Mouse (Mus musculus): Measurements from ENCODE around the gene Zfp276. TPM values are rescaled to one million over a fixed set of nuclear protein-coding genes. Genes with fewer than 3 reads are reported as not detected.
A peak's percentile ranks its signal among the peaks of the same experiment; 100 is the strongest.

Zfp276 gene
- polyA plus RNA-seq, 1 experiment from 2014 or later = 15.5 TPM

DNA sequence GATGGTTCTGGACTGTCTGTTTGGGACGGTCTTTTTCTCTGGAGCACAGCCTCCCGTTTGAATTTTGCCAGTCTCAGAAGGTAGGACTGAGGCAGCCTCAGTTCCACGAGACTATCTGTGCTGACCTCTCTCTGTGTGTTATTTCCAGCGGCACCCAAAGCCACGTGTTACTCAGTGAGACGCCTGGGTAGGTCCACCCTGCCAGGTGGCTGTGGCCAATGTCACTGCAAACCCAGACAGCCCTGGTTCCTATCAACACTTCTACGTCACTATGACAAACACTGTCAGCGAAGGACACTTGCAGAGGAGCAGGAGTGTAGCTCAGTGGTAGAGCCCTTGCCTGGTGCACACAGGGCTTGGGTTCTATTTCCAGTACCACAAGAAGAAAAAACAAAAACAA lies 37.7 kb downstream of the Zfp276 start:
- no peaks in the 10 kb centered on the region for H3K27me3 ChIP-seq (ENCODE audit: control insufficient read depth, insufficient read depth, low read length)
- 0 out of 2 replicates have a peak overlapping the region, but pooled peaks have one; percentile 0 for H3K4me2 ChIP-seq (ENCODE audit: low read length)
- H3K27ac ChIP-seq (replicated peaks in 1 of 2; ENCODE audit: control insufficient read depth in 1 of 2, insufficient read depth in 1 of 2, low read depth in 2 of 2, low read length in 2 of 2) = 0 out of 4 replicates have a peak overlapping the region, but pooled peaks of 1 of the 2 experiments have one; percentile 35
- H3K4me3 ChIP-seq (ENCODE audit: control insufficient read depth in 1 of 2, insufficient read depth in 1 of 2, low read depth in 1 of 2, low read length in 2 of 2) = no peak overlapping the region
- ATAC-seq (ENCODE audit: insufficient number of reproducible peaks, insufficient read depth, low FRiP score, low read depth) = peak; percentile 65; the same call in 1 of the 2 replicates
- H3K36me3 ChIP-seq (ENCODE audit: control insufficient read depth, insufficient read depth, low read length) = peaks cover 64% of the 10 kb centered on the region
- H3K9me3 ChIP-seq (ENCODE audit: control insufficient read depth, low read length) = no peaks in the 10 kb centered on the region
- 29% methylated on average over 8 of the region's 8 CpGs for WGBS
- peaks cover 2 to 7% of the 10 kb centered on the region in 2 experiments; a peak in 2 of 4 replicates for H3K4me1 ChIP-seq (ENCODE audit: control insufficient read depth in 2 of 2, insufficient read depth in 2 of 2, low read length in 2 of 2)
- H3K9ac ChIP-seq (ENCODE audit: low read length) = no peak overlapping the region

- Histone ChIP-seq H3K9me3 (ENCODE audit: control insufficient read depth, low read length) (no peaks in the 10 kb centered on the region), H3K4me2 (ENCODE audit: low read length) (no peak overlapping the region), H3K9ac (ENCODE audit: low read length) (no peak overlapping the region), H3K27ac (replicated peaks in 1 of 2; ENCODE audit: control insufficient read depth in 1 of 2, insufficient read depth in 1 of 2, low read depth in 2 of 2, low read length in 2 of 2) (no peak overlapping the region), H3K4me3 (ENCODE audit: control insufficient read depth in 1 of 2, insufficient read depth in 1 of 2, low read depth in 1 of 2, low read length in 2 of 2) (no peak overlapping the region), H3K27me3 (ENCODE audit: control insufficient read depth, insufficient read depth, low read length) (no peaks in the 10 kb centered on the region), H3K36me3 (ENCODE audit: control insufficient read depth, insufficient read depth, low read length) (peaks cover 60% of the 10 kb centered on the region), H3K4me1 (ENCODE audit: control insufficient read depth in 2 of 2, insufficient read depth in 2 of 2, low read length in 2 of 2) (peaks cover 2 to 7% of the 10 kb centered on the region in 2 experiments; a peak in 2 of 4 replicates)
- WGBS = 84% methylated on average over 3 of the region's 3 CpGs
- ATAC-seq (ENCODE audit: insufficient number of reproducible peaks, insufficient read depth, low FRiP score, low read depth) = no peak
Observed at GRCm38 (mm10) chr8:123292281-123292680, 38.3 kb downstream of the Zfp276 start.

- 89% methylated on average over 2 of the region's 2 CpGs for WGBS
- ATAC-seq (ENCODE audit: insufficient number of reproducible peaks, insufficient read depth, low FRiP score, low read depth) = no peak
Observed at GRCm38 (mm10) chr8:123292785-123293184, 38.8 kb downstream of the Zfp276 start.

DNA sequence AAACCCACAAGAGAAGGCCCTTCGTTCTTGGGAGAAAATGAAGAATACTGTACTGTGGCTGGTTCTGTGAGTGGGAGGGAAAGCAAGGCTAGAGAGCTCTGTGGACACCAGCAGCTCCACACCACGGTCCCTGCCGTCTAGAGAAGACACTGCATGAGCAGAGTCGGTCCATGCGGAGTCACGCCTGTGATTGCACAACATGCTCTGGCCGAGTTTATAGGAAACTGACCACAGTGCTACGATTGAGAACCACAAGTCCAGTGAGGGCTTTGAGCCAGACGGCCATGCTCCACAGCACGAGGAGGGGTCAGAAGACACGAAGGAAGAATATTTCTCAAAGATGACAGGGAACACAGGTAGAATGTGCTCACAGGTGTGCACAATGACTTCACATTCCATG lies 44.3 kb downstream of the Zfp276 start:
- WGBS = 94% methylated on average over 11 of the region's 11 CpGs
- Histone ChIP-seq H3K9me3 (ENCODE audit: control insufficient read depth, low read length) (no peaks in the 10 kb centered on the region), H3K9ac (ENCODE audit: low read length) (no peak overlapping the region), H3K36me3 (ENCODE audit: control insufficient read depth, insufficient read depth, low read length) (peaks cover 52% of the 10 kb centered on the region), H3K4me2 (ENCODE audit: low read length) (no peak overlapping the region), H3K27ac (replicated peaks in 1 of 2; ENCODE audit: control insufficient read depth in 1 of 2, insufficient read depth in 1 of 2, low read depth in 2 of 2, low read length in 2 of 2) (no peak overlapping the region), H3K4me3 (ENCODE audit: control insufficient read depth in 1 of 2, insufficient read depth in 1 of 2, low read depth in 1 of 2, low read length in 2 of 2) (no peak overlapping the region), H3K27me3 (ENCODE audit: control insufficient read depth, insufficient read depth, low read length) (no peaks in the 10 kb centered on the region), H3K4me1 (ENCODE audit: control insufficient read depth in 2 of 2, insufficient read depth in 2 of 2, low read length in 2 of 2) (no peaks in the 10 kb centered on the region)
- no peak for ATAC-seq (ENCODE audit: insufficient number of reproducible peaks, insufficient read depth, low FRiP score, low read depth)

More at GRCm38 (mm10) chr8:123292785-123293184, 38.8 kb downstream of the Zfp276 start:
- Histone ChIP-seq H3K4me1 (ENCODE audit: control insufficient read depth in 2 of 2, insufficient read depth in 2 of 2, low read length in 2 of 2) (peaks cover 2 to 7% of the 10 kb centered on the region in 2 experiments; a peak in 2 of 4 replicates), H3K36me3 (ENCODE audit: control insufficient read depth, insufficient read depth, low read length) (peaks cover 59% of the 10 kb centered on the region), H3K4me2 (ENCODE audit: low read length) (no peak overlapping the region), H3K9ac (ENCODE audit: low read length) (no peak overlapping the region), H3K9me3 (ENCODE audit: control insufficient read depth, low read length) (no peaks in the 10 kb centered on the region), H3K4me3 (ENCODE audit: control insufficient read depth in 1 of 2, insufficient read depth in 1 of 2, low read depth in 1 of 2, low read length in 2 of 2) (no peak overlapping the region), H3K27ac (replicated peaks in 1 of 2; ENCODE audit: control insufficient read depth in 1 of 2, insufficient read depth in 1 of 2, low read depth in 2 of 2, low read length in 2 of 2) (no peak overlapping the region), H3K27me3 (ENCODE audit: control insufficient read depth, insufficient read depth, low read length) (no peaks in the 10 kb centered on the region)

DNA sequence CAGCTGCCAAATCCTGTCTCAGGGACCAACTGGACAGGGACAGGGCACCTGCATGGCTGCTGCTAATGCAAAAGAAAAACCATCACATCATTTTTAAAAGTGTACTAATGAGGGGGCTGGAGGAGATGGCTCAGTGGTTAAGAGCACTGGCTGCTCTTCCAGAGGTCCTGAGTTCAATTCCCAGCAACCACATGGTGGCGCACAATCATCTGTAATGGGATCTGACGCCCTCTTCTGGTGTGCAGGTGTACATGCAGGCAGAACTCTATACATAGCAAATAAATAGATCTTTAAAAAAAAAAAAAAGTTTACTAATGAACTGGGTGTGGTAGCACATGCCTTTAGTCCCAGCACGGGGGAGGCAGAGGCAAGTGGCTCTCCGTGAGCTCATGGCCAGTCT lies 54.7 kb downstream of the Zfp276 start:
- Histone ChIP-seq H3K4me3 (ENCODE audit: control insufficient read depth in 1 of 2, insufficient read depth in 1 of 2, low read depth in 1 of 2, low read length in 2 of 2) (no peak overlapping the region), H3K36me3 (ENCODE audit: control insufficient read depth, insufficient read depth, low read length) (peaks cover 38% of the 10 kb centered on the region), H3K27me3 (ENCODE audit: control insufficient read depth, insufficient read depth, low read length) (no peaks in the 10 kb centered on the region), H3K9ac (ENCODE audit: low read length) (no peak overlapping the region), H3K9me3 (ENCODE audit: control insufficient read depth, low read length) (no peaks in the 10 kb centered on the region), H3K4me2 (ENCODE audit: low read length) (no peak overlapping the region), H3K4me1 (ENCODE audit: control insufficient read depth in 2 of 2, insufficient read depth in 2 of 2, low read length in 2 of 2) (no peaks in the 10 kb centered on the region), H3K27ac (replicated peaks in 1 of 2; ENCODE audit: control insufficient read depth in 1 of 2, insufficient read depth in 1 of 2, low read depth in 2 of 2, low read length in 2 of 2) (no peak overlapping the region)
- no peak for ATAC-seq (ENCODE audit: insufficient number of reproducible peaks, insufficient read depth, low FRiP score, low read depth)
- WGBS = 58% methylated on average over 4 of the region's 4 CpGs

DNA sequence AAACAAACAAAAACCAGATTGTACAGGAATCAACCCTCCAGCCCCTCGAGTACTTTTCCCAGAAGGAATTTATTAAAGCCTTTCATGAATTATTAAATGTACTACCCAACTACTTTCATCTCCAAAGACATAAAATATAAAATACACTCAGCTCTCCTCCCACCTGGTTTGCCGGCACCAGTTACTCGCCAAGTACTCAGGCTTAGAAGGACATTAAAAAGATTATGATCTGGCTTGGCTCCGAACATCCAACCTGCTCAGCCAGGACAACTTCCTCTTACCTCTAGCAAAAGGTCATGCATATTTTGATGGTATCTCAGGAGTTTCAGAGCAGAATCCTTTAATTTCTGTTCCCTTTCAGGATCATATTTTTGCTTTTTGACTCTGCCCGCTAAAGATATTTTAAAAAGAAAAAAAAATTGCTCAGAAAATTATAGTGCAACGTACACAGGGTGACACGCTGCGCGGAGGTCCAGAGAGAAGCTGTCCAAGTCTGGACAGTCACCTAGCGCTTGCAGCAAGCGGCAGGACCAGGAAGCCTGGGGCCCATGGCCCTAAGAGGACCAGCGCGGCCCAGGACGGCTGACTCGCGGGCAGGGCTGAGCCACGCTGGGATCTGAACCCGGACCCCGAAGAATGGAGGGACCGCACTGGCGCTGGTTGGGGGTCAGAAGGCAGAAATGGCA lies 63.9 kb downstream of the Zfp276 start:
- Histone ChIP-seq H3K9ac (ENCODE audit: low read length) (peak overlapping the region; percentile 80), H3K4me2 (ENCODE audit: low read length) (peak overlapping the region; percentile 81), H3K4me1 (ENCODE audit: control insufficient read depth in 2 of 2, insufficient read depth in 2 of 2, low read length in 2 of 2) (peaks cover 0 to 14% of the 10 kb centered on the region in 2 experiments; a peak in 3 of 4 replicates), H3K27ac (replicated peaks in 1 of 2; ENCODE audit: control insufficient read depth in 1 of 2, insufficient read depth in 1 of 2, low read depth in 2 of 2, low read length in 2 of 2) (no peak overlapping the region), H3K9me3 (ENCODE audit: control insufficient read depth, low read length) (no peaks in the 10 kb centered on the region), H3K27me3 (ENCODE audit: control insufficient read depth, insufficient read depth, low read length) (no peaks in the 10 kb centered on the region), H3K36me3 (ENCODE audit: control insufficient read depth, insufficient read depth, low read length) (no peaks in the 10 kb centered on the region), H3K4me3 (ENCODE audit: control insufficient read depth in 1 of 2, insufficient read depth in 1 of 2, low read depth in 1 of 2, low read length in 2 of 2) (peak overlapping the region; percentile 59 to 76)
- WGBS = 4% methylated on average over 21 of the region's 21 CpGs
- ATAC-seq (ENCODE audit: insufficient number of reproducible peaks, insufficient read depth, low FRiP score, low read depth) = peak; percentile 56; the same call in 1 of the 2 replicates

DNA sequence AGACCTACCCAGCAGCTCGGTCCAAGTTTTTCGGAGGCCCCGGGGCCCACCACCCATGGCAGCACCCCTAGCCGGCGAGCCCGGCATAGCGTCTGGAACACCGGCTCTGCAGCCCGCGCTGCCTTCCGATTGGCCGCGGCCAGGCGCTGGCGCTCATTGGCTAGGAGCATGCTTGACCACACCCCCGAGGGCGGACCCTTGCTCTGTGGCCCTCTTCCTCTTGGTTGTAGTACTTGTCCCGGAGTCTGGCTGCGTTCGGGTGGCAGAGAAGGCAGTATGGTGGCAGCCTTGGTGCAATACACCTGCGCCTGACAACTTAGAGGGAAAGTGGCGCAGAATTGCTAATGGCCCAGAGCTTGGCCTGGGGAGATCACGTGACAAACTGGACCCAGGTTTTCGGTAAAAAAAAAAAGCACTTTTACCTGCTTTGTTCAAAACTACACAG lies 64.5 kb downstream of the Zfp276 start, which contains the start of gene Fanca:
Gene Fanca (minus strand): TSS at position 110 of the 445 bp plus-strand sequence.
- ATAC-seq (ENCODE audit: insufficient number of reproducible peaks, insufficient read depth, low FRiP score, low read depth) = peak; percentile 94
- Histone ChIP-seq H3K9ac (ENCODE audit: low read length) (peak within 1 kb of the TSS; percentile 80), H3K4me2 (ENCODE audit: low read length) (peak within 1 kb of the TSS; percentile 81), H3K4me1 (ENCODE audit: control insufficient read depth in 2 of 2, insufficient read depth in 2 of 2, low read length in 2 of 2) (peaks cover 0 to 14% of the 10 kb centered on the region in 2 experiments; a peak in 3 of 4 replicates), H3K4me3 (ENCODE audit: control insufficient read depth in 1 of 2, insufficient read depth in 1 of 2, low read depth in 1 of 2, low read length in 2 of 2) (peak within 1 kb of the TSS; percentile 59 to 76), H3K9me3 (ENCODE audit: control insufficient read depth, low read length) (no peaks in the 10 kb centered on the region), H3K27ac (replicated peaks in 1 of 2; ENCODE audit: control insufficient read depth in 1 of 2, insufficient read depth in 1 of 2, low read depth in 2 of 2, low read length in 2 of 2) (no peak within 1 kb of the TSS), H3K36me3 (ENCODE audit: control insufficient read depth, insufficient read depth, low read length) (no peaks in the 10 kb centered on the region), H3K27me3 (ENCODE audit: control insufficient read depth, insufficient read depth, low read length) (no peaks in the 10 kb centered on the region)
- under 1% methylated on average over 24 of the region's 24 CpGs for WGBS
